Mouse (Mus musculus): ENCODE measurements around the gene Map2k1. TPM values are rescaled to one million over a fixed set of nuclear protein-coding genes. Genes with fewer than 3 reads are reported as not detected.
"Not testable (repeated sequence)": the region's sequence is repeated elsewhere in the genome, so short reads cannot be mapped to it uniquely, and the experiment has no call there.

The Map2k1 gene
- polyA plus RNA-seq, 1 experiment from 2014 or later, result 72.3 TPM

- H3K27me3 ChIP-seq (ENCODE audit: control insufficient read depth, insufficient read depth, low read length), result no peaks in the 10 kb centered on the region
- peaks cover 4% of the 10 kb centered on the region; the same call in 1 of the 2 replicates for H3K36me3 ChIP-seq (ENCODE audit: control insufficient read depth, insufficient read depth, low read length)
- H3K9me3 ChIP-seq (ENCODE audit: control insufficient read depth, low read length), result no peaks in the 10 kb centered on the region
- no peaks in the 10 kb centered on the region for H3K4me1 ChIP-seq (ENCODE audit: control insufficient read depth, insufficient read depth, low read length)
- H3K9ac ChIP-seq (ENCODE audit: low read depth, low read length), result no peak overlapping the region
- H3K4me3 ChIP-seq (ENCODE audit: low read length), result no peak overlapping the region
- no peak overlapping the region for H3K4me2 ChIP-seq (replicated peaks; ENCODE audit: low read depth, low read length)
- H3K27ac ChIP-seq (ENCODE audit: low read depth, low read length), result no peak overlapping the region
- no peak for ATAC-seq (ENCODE audit: low FRiP score, low TSS enrichment)
Measured at GRCm38 (mm10) chr9:64202866-64203265, 50.6 kb downstream of the Map2k1 start.

GRCm38 (mm10) chr9:64202331-64202730, 51.1 kb downstream of the Map2k1 start:
- no peak overlapping the region for H3K27ac ChIP-seq (ENCODE audit: low read depth, low read length)
- H3K36me3 ChIP-seq (ENCODE audit: control insufficient read depth, insufficient read depth, low read length), result peaks cover 4% of the 10 kb centered on the region; the same call in 1 of the 2 replicates
- H3K9ac ChIP-seq (ENCODE audit: low read depth, low read length), result no peak overlapping the region
- no peaks in the 10 kb centered on the region for H3K9me3 ChIP-seq (ENCODE audit: control insufficient read depth, low read length)
- H3K27me3 ChIP-seq (ENCODE audit: control insufficient read depth, insufficient read depth, low read length), result no peaks in the 10 kb centered on the region
- H3K4me3 ChIP-seq (ENCODE audit: low read length), result no peak overlapping the region
- ATAC-seq (ENCODE audit: low FRiP score, low TSS enrichment), result no peak
- no peaks in the 10 kb centered on the region for H3K4me1 ChIP-seq (ENCODE audit: control insufficient read depth, insufficient read depth, low read length)
- no peak overlapping the region for H3K4me2 ChIP-seq (replicated peaks; ENCODE audit: low read depth, low read length)

GRCm38 (mm10) chr9:64199897-64200296, 53.5 kb downstream of the Map2k1 start:
- no peak overlapping the region for H3K27ac ChIP-seq (ENCODE audit: low read depth, low read length)
- peaks cover 3% of the 10 kb centered on the region; the same call in 1 of the 2 replicates for H3K36me3 ChIP-seq (ENCODE audit: control insufficient read depth, insufficient read depth, low read length)
- H3K9me3 ChIP-seq (ENCODE audit: control insufficient read depth, low read length), result no peaks in the 10 kb centered on the region
- H3K4me3 ChIP-seq (ENCODE audit: low read length), result no peak overlapping the region
- no peak overlapping the region for H3K9ac ChIP-seq (ENCODE audit: low read depth, low read length)
- H3K4me1 ChIP-seq (ENCODE audit: control insufficient read depth, insufficient read depth, low read length), result no peaks in the 10 kb centered on the region
- WGBS, result 61% methylated on average over 2 of the region's 2 CpGs
- ATAC-seq (ENCODE audit: low FRiP score, low TSS enrichment), result no peak
- no peak overlapping the region for H3K4me2 ChIP-seq (replicated peaks; ENCODE audit: low read depth, low read length)
- H3K27me3 ChIP-seq (ENCODE audit: control insufficient read depth, insufficient read depth, low read length), result no peaks in the 10 kb centered on the region

DNA sequence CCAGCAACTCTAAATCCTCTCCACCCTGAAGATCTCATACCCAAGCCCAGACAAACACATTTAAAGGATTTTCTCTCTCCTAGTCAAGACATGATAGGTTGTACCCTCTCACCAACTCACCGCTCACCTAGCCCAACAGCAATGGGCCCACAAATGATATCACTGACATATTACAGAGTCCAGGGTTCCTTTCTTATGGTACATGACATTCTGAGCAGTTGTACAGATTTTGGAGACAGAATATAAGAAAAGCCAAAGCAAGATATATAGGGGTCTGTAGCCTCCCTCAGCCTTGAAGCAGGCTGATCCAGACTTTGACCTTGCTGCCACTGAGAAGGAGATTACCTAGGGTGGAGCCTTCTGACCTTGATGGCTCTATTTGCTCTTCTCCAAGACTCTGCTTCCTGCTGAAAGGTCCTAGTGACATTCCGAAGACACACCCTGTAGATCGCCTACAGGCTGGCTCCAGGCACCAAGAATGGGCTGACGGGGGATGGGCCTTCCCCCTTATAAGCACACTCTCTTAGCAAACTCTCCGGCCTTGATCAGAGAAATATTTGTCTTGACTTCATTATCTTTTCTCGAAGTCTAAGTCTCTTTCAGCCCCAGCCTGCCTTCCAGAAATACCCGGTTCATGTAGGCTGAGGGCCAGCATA, 54.5 kb downstream of the Map2k1 start:
- 92% methylated on average over 7 of the region's 7 CpGs for WGBS
- not testable (repeated sequence) for H3K4me2 ChIP-seq (replicated peaks; ENCODE audit: low read depth, low read length)

DNA sequence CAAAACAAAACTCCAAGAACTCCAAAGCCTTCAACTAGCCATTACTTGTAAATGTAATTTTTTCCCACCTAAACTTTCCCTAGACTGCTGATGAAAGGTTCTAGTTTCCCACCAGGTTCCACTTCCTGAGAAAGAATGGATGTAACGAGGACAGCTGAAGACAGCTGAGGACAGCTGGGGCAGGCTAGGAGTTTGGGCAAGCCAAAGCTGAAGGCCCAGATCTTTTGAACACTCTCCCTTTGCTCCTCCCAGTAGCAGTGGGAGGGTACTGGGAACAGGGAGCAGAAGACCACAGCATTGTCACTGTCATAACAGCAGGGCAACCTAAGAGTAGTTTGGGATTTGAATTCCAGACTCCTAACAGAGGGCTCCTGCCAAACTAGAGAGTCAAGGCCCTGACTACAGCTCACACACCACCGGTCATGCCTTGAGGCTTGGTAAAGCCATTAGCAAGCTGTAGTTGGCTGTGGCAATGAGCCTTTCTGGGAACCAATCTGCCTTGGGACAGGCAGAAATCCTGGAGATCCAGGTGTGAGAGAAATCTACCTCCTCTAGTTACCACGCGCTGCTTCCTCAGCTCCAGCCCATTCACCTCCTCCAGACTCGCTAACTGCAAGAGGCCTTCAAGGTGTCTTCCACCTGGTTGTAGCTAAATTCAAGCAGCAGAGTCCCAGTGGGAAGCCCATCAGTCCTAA, 55.2 kb downstream of the Map2k1 start:
- H3K27ac ChIP-seq (ENCODE audit: low read depth, low read length), result no peak overlapping the region
- H3K4me2 ChIP-seq (replicated peaks; ENCODE audit: low read depth, low read length), result no peak overlapping the region
- H3K27me3 ChIP-seq (ENCODE audit: control insufficient read depth, insufficient read depth, low read length), result no peaks in the 10 kb centered on the region
- no peak overlapping the region for H3K4me3 ChIP-seq (ENCODE audit: low read length)
- no peak overlapping the region for H3K9ac ChIP-seq (ENCODE audit: low read depth, low read length)
- no peaks in the 10 kb centered on the region for H3K9me3 ChIP-seq (ENCODE audit: control insufficient read depth, low read length)
- no peak for ATAC-seq (ENCODE audit: low FRiP score, low TSS enrichment)
- no peaks in the 10 kb centered on the region for H3K4me1 ChIP-seq (ENCODE audit: control insufficient read depth, insufficient read depth, low read length)
- peaks cover 5% of the 10 kb centered on the region; the same call in 1 of the 2 replicates for H3K36me3 ChIP-seq (ENCODE audit: control insufficient read depth, insufficient read depth, low read length)
- 93% methylated on average over 5 of the region's 5 CpGs for WGBS

More for the DNA sequence above, 54.5 kb downstream of the Map2k1 start:
- not testable (repeated sequence) for H3K36me3 ChIP-seq (ENCODE audit: control insufficient read depth, insufficient read depth, low read length); H3K9ac ChIP-seq (ENCODE audit: low read depth, low read length); H3K9me3 ChIP-seq (ENCODE audit: control insufficient read depth, low read length); H3K27ac ChIP-seq (ENCODE audit: low read depth, low read length); ATAC-seq (ENCODE audit: low FRiP score, low TSS enrichment); H3K4me3 ChIP-seq (ENCODE audit: low read length); H3K27me3 ChIP-seq (ENCODE audit: control insufficient read depth, insufficient read depth, low read length); H3K4me1 ChIP-seq (ENCODE audit: control insufficient read depth, insufficient read depth, low read length)

GRCm38 (mm10) chr9:64197524-64197923, 55.9 kb downstream of the Map2k1 start:
- Histone ChIP-seq H3K27ac (ENCODE audit: low read depth, low read length) (no peak overlapping the region), H3K4me2 (replicated peaks; ENCODE audit: low read depth, low read length) (no peak overlapping the region), H3K9ac (ENCODE audit: low read depth, low read length) (no peak overlapping the region), H3K4me1 (ENCODE audit: control insufficient read depth, insufficient read depth, low read length) (no peaks in the 10 kb centered on the region), H3K36me3 (ENCODE audit: control insufficient read depth, insufficient read depth, low read length) (peaks cover 12% of the 10 kb centered on the region; the same call in 1 of the 2 replicates), H3K9me3 (ENCODE audit: control insufficient read depth, low read length) (no peaks in the 10 kb centered on the region), H3K4me3 (ENCODE audit: low read length) (no peak overlapping the region), H3K27me3 (ENCODE audit: control insufficient read depth, insufficient read depth, low read length) (no peaks in the 10 kb centered on the region)
- 80% methylated on average over 8 of the region's 8 CpGs for WGBS
- ATAC-seq (ENCODE audit: low FRiP score, low TSS enrichment), result no peak

DNA sequence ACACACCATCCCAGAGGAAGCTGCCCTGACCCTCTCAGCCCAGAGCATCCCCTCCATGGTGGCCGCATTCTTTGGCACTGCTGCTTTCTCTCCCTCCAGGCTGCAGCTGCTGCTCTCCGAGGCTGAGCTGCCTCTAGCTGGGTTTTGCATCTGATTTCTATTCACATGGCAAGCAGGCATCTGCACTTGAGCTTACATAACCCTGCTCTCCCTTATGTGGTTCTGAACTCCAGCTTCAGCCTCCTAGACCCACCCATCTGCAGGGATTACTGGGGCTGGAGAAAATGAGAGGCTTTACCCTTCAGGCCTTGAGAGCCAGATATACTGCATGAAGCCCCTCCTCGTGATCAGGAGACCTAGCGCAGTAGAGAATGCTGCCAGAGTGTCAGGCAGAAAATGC, 57.9 kb downstream of the Map2k1 start:
- no peak overlapping the region for H3K9ac ChIP-seq (ENCODE audit: low read depth, low read length)
- no peaks in the 10 kb centered on the region for H3K9me3 ChIP-seq (ENCODE audit: control insufficient read depth, low read length)
- no peaks in the 10 kb centered on the region for H3K27me3 ChIP-seq (ENCODE audit: control insufficient read depth, insufficient read depth, low read length)
- H3K4me1 ChIP-seq (ENCODE audit: control insufficient read depth, insufficient read depth, low read length), result no peaks in the 10 kb centered on the region
- H3K4me2 ChIP-seq (replicated peaks; ENCODE audit: low read depth, low read length), result no peak overlapping the region
- H3K36me3 ChIP-seq (ENCODE audit: control insufficient read depth, insufficient read depth, low read length), result peaks cover 28% of the 10 kb centered on the region
- H3K4me3 ChIP-seq (ENCODE audit: low read length), result no peak overlapping the region
- no peak for ATAC-seq (ENCODE audit: low FRiP score, low TSS enrichment)
- 83% methylated on average over 4 of the region's 4 CpGs for WGBS
- no peak overlapping the region for H3K27ac ChIP-seq (ENCODE audit: low read depth, low read length)

DNA sequence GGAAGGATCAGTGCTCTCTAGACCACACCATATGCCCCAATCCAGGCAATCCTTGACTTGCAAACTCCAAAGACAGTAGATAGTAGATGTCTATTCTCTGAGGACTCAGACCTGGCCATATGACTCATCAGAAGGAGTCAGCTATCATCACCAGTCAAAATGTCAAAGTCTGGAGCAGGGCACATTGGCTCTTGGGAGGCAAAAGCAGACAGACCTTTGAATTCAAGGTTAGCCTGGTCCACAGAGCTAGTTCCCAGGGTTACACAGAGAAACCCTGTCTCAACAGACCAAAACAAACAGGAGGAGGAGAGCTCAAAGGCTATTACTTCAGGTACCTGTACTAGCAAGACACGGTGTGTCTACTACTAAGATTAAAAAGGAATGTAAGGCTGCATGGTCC, 59.6 kb downstream of the Map2k1 start:
- Histone ChIP-seq H3K4me3 (ENCODE audit: low read length) (no peak overlapping the region), H3K36me3 (ENCODE audit: control insufficient read depth, insufficient read depth, low read length) (peaks cover 41% of the 10 kb centered on the region), H3K9me3 (ENCODE audit: control insufficient read depth, low read length) (no peaks in the 10 kb centered on the region), H3K27ac (ENCODE audit: low read depth, low read length) (no peak overlapping the region), H3K4me1 (ENCODE audit: control insufficient read depth, insufficient read depth, low read length) (no peaks in the 10 kb centered on the region), H3K9ac (ENCODE audit: low read depth, low read length) (no peak overlapping the region), H3K4me2 (replicated peaks; ENCODE audit: low read depth, low read length) (no peak overlapping the region), H3K27me3 (ENCODE audit: control insufficient read depth, insufficient read depth, low read length) (no peaks in the 10 kb centered on the region)
- ATAC-seq (ENCODE audit: low FRiP score, low TSS enrichment), result no peak
- 95% methylated on average over 1 of the region's 1 CpGs for WGBS

DNA sequence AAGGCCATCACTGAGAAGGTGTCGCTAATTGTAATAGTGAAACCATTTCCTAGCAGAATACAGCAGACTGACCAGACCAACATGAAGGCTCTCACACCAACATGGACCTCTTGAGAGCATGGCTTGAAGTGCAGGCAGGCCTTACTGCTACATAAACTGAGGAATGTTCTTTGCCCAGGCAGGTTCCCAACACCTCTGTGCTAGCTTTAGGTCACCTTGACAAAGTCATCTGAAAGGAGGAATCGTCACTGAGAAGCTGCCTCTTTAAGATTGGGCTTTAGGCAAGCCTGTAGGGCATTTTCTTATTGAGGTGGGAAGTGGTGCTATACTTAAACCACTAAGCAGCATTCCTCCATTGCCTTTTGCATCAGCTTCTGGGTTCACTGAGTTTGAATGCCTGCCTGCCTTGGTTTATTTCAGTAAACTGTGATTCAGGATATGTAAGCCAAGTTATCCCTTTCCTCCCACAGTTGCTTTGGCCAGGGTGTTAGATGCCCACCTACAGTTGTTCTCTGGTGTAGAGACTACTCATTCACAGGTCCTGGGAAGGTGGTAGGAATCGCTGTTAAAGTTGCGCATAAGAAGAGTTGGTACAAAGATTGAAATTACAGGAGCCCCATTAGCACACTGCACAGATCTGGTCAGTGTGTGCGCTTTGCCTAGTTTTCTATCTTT, 69.1 kb downstream of the Map2k1 start:
- Histone ChIP-seq H3K4me1 (ENCODE audit: control insufficient read depth, insufficient read depth, low read length) (no peaks in the 10 kb centered on the region), H3K27ac (ENCODE audit: low read depth, low read length) (no peak overlapping the region; the same call in 1 of the 2 replicates), H3K27me3 (ENCODE audit: control insufficient read depth, insufficient read depth, low read length) (no peaks in the 10 kb centered on the region), H3K36me3 (ENCODE audit: control insufficient read depth, insufficient read depth, low read length) (peaks cover 65% of the 10 kb centered on the region), H3K9ac (ENCODE audit: low read depth, low read length) (no peak overlapping the region), H3K4me2 (replicated peaks; ENCODE audit: low read depth, low read length) (no peak overlapping the region), H3K4me3 (ENCODE audit: low read length) (no peak overlapping the region), H3K9me3 (ENCODE audit: control insufficient read depth, low read length) (no peaks in the 10 kb centered on the region)
- no peak for ATAC-seq (ENCODE audit: low FRiP score, low TSS enrichment)
- WGBS, result 97% methylated on average over 5 of the region's 5 CpGs

All from kidney, embryonic 14.5 days (tissue).